8 mouse cellular contexts compared by ENCODE assay signal in the genomic region with DNA sequence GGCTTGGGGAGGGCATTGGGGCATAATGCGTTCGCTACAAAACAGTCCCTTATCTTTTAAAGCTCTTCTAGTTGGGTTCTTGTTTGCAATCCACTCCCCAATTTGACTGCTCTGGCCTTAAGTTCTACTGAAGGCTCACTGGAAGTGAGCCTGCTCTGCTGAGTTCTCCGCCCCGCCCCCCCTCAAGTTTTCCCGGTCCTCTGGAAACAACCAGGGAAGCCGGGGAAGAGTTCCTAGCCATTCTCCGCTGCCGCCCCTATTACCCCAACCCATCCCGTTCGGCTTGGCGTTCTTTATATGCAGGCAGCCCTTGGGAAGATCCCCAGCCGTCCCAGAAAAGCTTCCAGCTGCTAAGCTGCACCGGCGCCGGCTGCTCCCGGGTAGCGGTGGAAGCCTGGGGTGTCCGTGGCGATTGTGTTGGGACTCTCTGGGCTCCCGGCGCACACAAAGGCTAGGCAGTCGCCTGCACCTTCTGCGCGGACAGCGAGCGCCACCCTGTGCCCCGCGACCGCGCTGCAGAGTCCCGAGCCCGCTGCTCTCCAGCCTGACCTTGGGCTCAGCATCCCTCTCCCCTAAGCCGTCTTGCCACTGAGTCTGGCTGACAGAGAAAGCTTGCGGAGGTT. TPM values are rescaled to one million over a fixed set of nuclear protein-coding genes. Genes with fewer than 3 reads are reported as not detected.
DNase-seq lines count a peak whose midpoint lies in the region; ATAC-seq and TF ChIP-seq lines count a peak whose summit lies in the region.

No protein-coding gene starts in this region.

- peaks cover 11% of the 10 kb centered on the region for H3K4me1 ChIP-seq in forebrain, embryonic 15.5 days
- peaks cover 23% of the 10 kb centered on the region for H3K4me1 ChIP-seq in limb, embryonic 10.5 days

- intact Hi-C loops in gastrocnemius, adult 2 months (cut with DNase I): loop anchor here (10.0 kb wide), 2 partner anchors 400 to 1030 kb away; no protein-coding TSS in a partner anchor

- no peak overlapping the region for H3K27ac ChIP-seq in gastrocnemius, adult 2 months
- peak overlapping the region; percentile 73 for H3K27ac ChIP-seq in forebrain, embryonic 15.5 days (replicated peaks)
- H3K27ac ChIP-seq in limb, embryonic 10.5 days: peak overlapping the region; percentile 89

- peak; percentile 49 for DNase-seq in gastrocnemius, adult 2 months
- DNase-seq in gastrocnemius, adult 8-10 months (ENCODE audit: low spot score in 2 of 2): no peak
- DNase-seq in cerebellum, adult 11-12 months: peak; percentile 30
- DNase-seq in induced T-regulatory cell, adult 2 months (ENCODE audit: low read depth): peak; percentile 38
- peak; percentile 92 for DNase-seq in limb, embryonic 10.5 days (ENCODE audit: low spot score)
- DNase-seq in mesoderm, embryonic 11.5 days (ENCODE audit: low read depth, low spot score): peak; percentile 90
- DNase-seq in skeletal muscle tissue, adult 2 months (ENCODE audit: low read depth, low spot score): peak; percentile 3

- peak; percentile 66 for TF ChIP-seq CTCF in gastrocnemius, adult 2 months (IDR thresholded peaks at IDR 0.05)

- H3K27me3 ChIP-seq in forebrain, embryonic 15.5 days: peaks cover 24% of the 10 kb centered on the region
- H3K27me3 ChIP-seq in limb, embryonic 10.5 days (ENCODE audit: low read depth, poor library complexity, severe bottlenecking): peaks cover 56% of the 10 kb centered on the region

- peak; percentile 98 for ATAC-seq in forebrain, embryonic 15.5 days (replicated peaks)

- peak overlapping the region; percentile 53 for H3K4me2 ChIP-seq in forebrain, embryonic 15.5 days (replicated peaks)

- H3K4me3 ChIP-seq in gastrocnemius, adult 2 months: peak overlapping the region; percentile 37; the same call in 1 of the 2 replicates
- peak overlapping the region; percentile 43 for H3K4me3 ChIP-seq in forebrain, embryonic 15.5 days
- H3K4me3 ChIP-seq in limb, embryonic 10.5 days: peak overlapping the region; percentile 64

- WGBS in forebrain, embryonic 15.5 days: under 1% methylated on average over 34 of the region's 34 CpGs
- under 1% methylated on average over 34 of the region's 34 CpGs for WGBS in limb, embryonic 10.5 days

- H3K36me3 ChIP-seq in forebrain, embryonic 15.5 days: no peaks in the 10 kb centered on the region
- no peaks in the 10 kb centered on the region for H3K36me3 ChIP-seq in limb, embryonic 10.5 days

- H3K9me3 ChIP-seq in forebrain, embryonic 15.5 days: no peaks in the 10 kb centered on the region
- no peaks in the 10 kb centered on the region for H3K9me3 ChIP-seq in limb, embryonic 10.5 days (replicated peaks)

- peak overlapping the region; percentile 48 for H3K9ac ChIP-seq in forebrain, embryonic 15.5 days (replicated peaks)

RNA-seq across cellular contexts. Expression of gene Sp8, which starts 8.8 kb away (rescaled TPM):
- not detected for total RNA-seq in gastrocnemius, adult 2 months (2021)
- not detected for total RNA-seq in gastrocnemius, adult 8-10 months (2022)
- 15.4 and 15.8 TPM in 2 replicates for polyA plus RNA-seq in forebrain, embryonic 15.5 days (2015; fragmentation: Nextera tagmentation; extraction: Ambion mirVana)
- polyA plus RNA-seq in limb, embryonic 10.5 days (2016; fragmentation: Nextera tagmentation; extraction: Ambion mirVana): 5.3 and 5.8 TPM in 2 replicates

Comparison
In these comparisons a context has a peak if more than half of its experiments do, and no peak if none do; other contexts are left out.
1. DNase-seq: peak in gastrocnemius, adult 2 months (single experiment), cerebellum, adult 11-12 months (single experiment), induced T-regulatory cell, adult 2 months (single experiment), limb, embryonic 10.5 days (single experiment), mesoderm, embryonic 11.5 days (single experiment) and skeletal muscle tissue, adult 2 months (single experiment); none in gastrocnemius, adult 8-10 months (0 of 2).
2. Peak in every context shown above with its lines, with median percentiles within 50 percentile points of each other: H3K4me3 ChIP-seq.